ENCODE assay signal across 9 mouse cellular contexts in genomic region chr15:36901830-36902285, GRCm38 (mm10).
DNase-seq lines count a peak whose midpoint lies in the region; ATAC-seq and TF ChIP-seq lines count a peak whose summit lies in the region.
"Had no signal": no experiment of that assay in that cellular context is flagged by ENCODE, and none has a peak within 500 bp of the region (broad histone marks: within the 10 kb centered on the region; RNA-seq: fewer than 3 reads in every experiment).

No protein-coding gene starts in this region.

- peak; percentile 92 for ATAC-seq in forebrain, embryonic 12.5 days (ENCODE audit: low FRiP score)
- peak; percentile 91 for ATAC-seq in midbrain, embryonic 12.5 days (ENCODE audit: low FRiP score, low read depth)
- peak; percentile 58; the same call in 1 of the 2 replicates for ATAC-seq in stomach, embryonic 15.5 days (ENCODE audit: insufficient read depth, low FRiP score, low read depth)

- peak; percentile 78 for DNase-seq in ZHBTc4 (ENCODE audit: low read depth, low spot score)
- DNase-seq in induced T-regulatory cell, adult 2 months (ENCODE audit: low read depth), result peak; percentile 27
- DNase-seq in left cerebral cortex, postnatal 25 days (ENCODE audit: low spot score in 2 of 2), result peak; percentile 72 to 76
- DNase-seq in thymus, postnatal 0 days (ENCODE audit: low spot score), result no peak

- peak overlapping the region; percentile 10 for H3K4me2 ChIP-seq in forebrain, embryonic 12.5 days
- H3K4me2 ChIP-seq in midbrain, embryonic 12.5 days (replicated peaks), result peak overlapping the region; percentile 31
- H3K4me2 ChIP-seq in stomach, embryonic 15.5 days, result peak overlapping the region; percentile 35; the same call in 1 of the 2 replicates

- no peaks in the 10 kb centered on the region for H3K9me3 ChIP-seq in E14TG2a.4 (ENCODE audit: low read length)
- no peaks in the 10 kb centered on the region for H3K9me3 ChIP-seq in forebrain, embryonic 12.5 days
- no peaks in the 10 kb centered on the region for H3K9me3 ChIP-seq in midbrain, embryonic 12.5 days
- H3K9me3 ChIP-seq in stomach, embryonic 15.5 days, result no peaks in the 10 kb centered on the region

- H3K36me3 ChIP-seq in E14TG2a.4 (ENCODE audit: insufficient read depth, low read length), result no peaks in the 10 kb centered on the region
- no peaks in the 10 kb centered on the region for H3K36me3 ChIP-seq in forebrain, embryonic 12.5 days (replicated peaks)
- H3K36me3 ChIP-seq in midbrain, embryonic 12.5 days, result no peaks in the 10 kb centered on the region
- H3K36me3 ChIP-seq in stomach, embryonic 15.5 days, result no peaks in the 10 kb centered on the region

- no peak overlapping the region for H3K27ac ChIP-seq in forebrain, embryonic 12.5 days
- H3K27ac ChIP-seq in midbrain, embryonic 12.5 days (replicated peaks), result no peak overlapping the region; the same call in 1 of the 2 replicates
- H3K27ac ChIP-seq in stomach, embryonic 15.5 days, result 0 out of 2 replicates have a peak overlapping the region, but pooled peaks have one; percentile 37

- no peak overlapping the region for H3K9ac ChIP-seq in forebrain, embryonic 12.5 days
- peak overlapping the region; percentile 20; the same call in 1 of the 2 replicates for H3K9ac ChIP-seq in midbrain, embryonic 12.5 days (replicated peaks)
- H3K9ac ChIP-seq in stomach, embryonic 15.5 days, result no peak overlapping the region

- intact Hi-C loops in left cerebral cortex, postnatal 25 days (cut with DNase I), result loop anchor here (5.0 kb wide), 1 partner anchor 65 kb away; no protein-coding TSS in a partner anchor

- peaks cover 44% of the 10 kb centered on the region for H3K4me1 ChIP-seq in E14TG2a.4 (replicated peaks; ENCODE audit: low read depth, low read length)
- peaks cover 23% of the 10 kb centered on the region for H3K4me1 ChIP-seq in forebrain, embryonic 12.5 days
- peaks cover 21% of the 10 kb centered on the region for H3K4me1 ChIP-seq in midbrain, embryonic 12.5 days
- H3K4me1 ChIP-seq in stomach, embryonic 15.5 days, result peaks cover 33% of the 10 kb centered on the region

- H3K4me3 ChIP-seq in E14TG2a.4 (replicated peaks; ENCODE audit: low read length), result peak overlapping the region; percentile 61
- H3K4me3 ChIP-seq in forebrain, embryonic 12.5 days (replicated peaks), result no peak overlapping the region
- no peak overlapping the region for H3K4me3 ChIP-seq in midbrain, embryonic 12.5 days
- no peak overlapping the region for H3K4me3 ChIP-seq in stomach, embryonic 15.5 days (replicated peaks)
- H3K4me3 ChIP-seq: erythroblast, embryonic 14.5 days had no signal

- no peak for TF ChIP-seq CTCF in E14TG2a.4 (conservative IDR thresholded peaks at IDR 0.05; ENCODE audit: low read length)

- WGBS in forebrain, embryonic 12.5 days, result 8% methylated on average over 7 of the region's 7 CpGs
- 5% methylated on average over 7 of the region's 7 CpGs for WGBS in midbrain, embryonic 12.5 days
- 5% methylated on average over 7 of the region's 7 CpGs for WGBS in stomach, embryonic 15.5 days

- peaks cover 13% of the 10 kb centered on the region; the same call in 1 of the 2 replicates for H3K27me3 ChIP-seq in E14TG2a.4 (ENCODE audit: insufficient read depth, low read length)
- no peaks in the 10 kb centered on the region for H3K27me3 ChIP-seq in forebrain, embryonic 12.5 days
- H3K27me3 ChIP-seq in midbrain, embryonic 12.5 days, result peaks cover 16% of the 10 kb centered on the region; the same call in 1 of the 2 replicates
- no peaks in the 10 kb centered on the region for H3K27me3 ChIP-seq in stomach, embryonic 15.5 days (replicated peaks)
